Mouse (Mus musculus) forebrain, embryonic 16.5 days (tissue): Measurements from ENCODE around the gene Kcnb1. TPM values are rescaled to one million over a fixed set of nuclear protein-coding genes. Genes with fewer than 3 reads are reported as not detected.

Source experiments
- ATAC-seq: fragments of 200-750 bp; cut with Nextera tagmentation; 2 replicates; pipeline ENCODE4 v1.8.0; 2017; ENCODE audit warnings: mild to moderate bottlenecking, moderate library complexity
- H3K27ac ChIP-seq: fragments of 300-500 bp; sonication (generic); 2 replicates; pipeline ENCODE4 v1.5.1; 2014; ENCODE audit warnings: low read length, control low read depth
- H3K27me3 ChIP-seq: fragments of 300-500 bp; sonication (generic); replicated peaks from 2 replicates; pipeline ENCODE4 v1.6.1; 2014; ENCODE audit warnings: low read length; ENCODE audit not compliant: control insufficient read depth, insufficient read depth
- H3K36me3 ChIP-seq: fragments of 300-500 bp; sonication (generic); 2 replicates; pipeline ENCODE4 v1.6.1; 2014; ENCODE audit not compliant: control insufficient read depth, insufficient read depth
- H3K4me1 ChIP-seq: fragments of 300-500 bp; sonication (generic); replicated peaks from 2 replicates; pipeline ENCODE4 v1.6.1; 2014; ENCODE audit warnings: low read length; ENCODE audit not compliant: control insufficient read depth, insufficient read depth
- H3K4me2 ChIP-seq: fragments of 300-500 bp; sonication (generic); 2 replicates; pipeline ENCODE4 v1.6.1; 2014; ENCODE audit warnings: mild to moderate bottlenecking, low read length, control low read depth
- H3K4me3 ChIP-seq: fragments of 300-500 bp; sonication (generic); replicated peaks from 2 replicates; pipeline ENCODE4 v1.5.1; 2014; ENCODE audit warnings: mild to moderate bottlenecking, low read length, control low read depth
- H3K9ac ChIP-seq: fragments of 300-500 bp; sonication (generic); replicated peaks from 2 replicates; pipeline ENCODE4 v1.6.1; 2014; ENCODE audit warnings: low read depth, low read length, control low read depth
- H3K9me3 ChIP-seq: fragments of 300-500 bp; sonication (generic); 2 replicates; pipeline ENCODE4 v1.6.1; 2016; ENCODE audit warnings: low read length; ENCODE audit not compliant: control insufficient read depth
- WGBS: fragments of 180-500 bp; shearing (Covaris S2); extraction: QIAGEN DNeasy Blood & Tissue Kit; methylation state at CpG from one replicate; pipeline ENCODE4 v1.1.7; 2014; 5-methylcytosine and 5-hydroxymethylcytosine counted together
- polyA plus RNA-seq: library from polyadenylated mRNA; unstranded; fragments of >200 nt; fragmentation: Nextera tagmentation; extraction: Ambion mirVana; gene quantifications from 2 replicates; pipeline ENCODE4 v1.2.1, GENCODE M21; 2015

The Kcnb1 gene
- polyA plus RNA-seq, 1 experiment from 2014 or later = 3.2 TPM

- no peak overlapping the region for H3K27ac ChIP-seq
- no peak overlapping the region for H3K4me3 ChIP-seq
- peaks cover 5% of the 10 kb centered on the region; the same call in 1 of the 2 replicates for H3K4me1 ChIP-seq
- H3K27me3 ChIP-seq = no peaks in the 10 kb centered on the region
- no peak overlapping the region for H3K9ac ChIP-seq
- H3K9me3 ChIP-seq = no peaks in the 10 kb centered on the region
- no peaks in the 10 kb centered on the region for H3K36me3 ChIP-seq
- ATAC-seq = no peak
- WGBS = 79% methylated on average over 11 of the region's 11 CpGs
- no peak overlapping the region for H3K4me2 ChIP-seq
These were observed 103.9 kb downstream of the Kcnb1 start for GRCm38 (mm10) chr2:167086092-167086491.

GRCm38 (mm10) chr2:167081639-167082038 lies 108.3 kb downstream of the Kcnb1 start:
- H3K36me3 ChIP-seq = no peaks in the 10 kb centered on the region
- no peaks in the 10 kb centered on the region for H3K9me3 ChIP-seq
- peaks cover 14% of the 10 kb centered on the region for H3K4me1 ChIP-seq
- WGBS = 41% methylated on average over 4 of the region's 4 CpGs
- ATAC-seq = no peak
- no peak overlapping the region for H3K4me3 ChIP-seq
- no peak overlapping the region for H3K27ac ChIP-seq
- no peaks in the 10 kb centered on the region for H3K27me3 ChIP-seq
- no peak overlapping the region for H3K9ac ChIP-seq
- no peak overlapping the region for H3K4me2 ChIP-seq

GRCm38 (mm10) chr2:167081135-167081534 lies 108.8 kb downstream of the Kcnb1 start:
- Histone ChIP-seq H3K27ac (no peak overlapping the region), H3K27me3 (no peaks in the 10 kb centered on the region), H3K9ac (no peak overlapping the region), H3K4me2 (no peak overlapping the region), H3K4me3 (no peak overlapping the region), H3K9me3 (no peaks in the 10 kb centered on the region), H3K4me1 (peaks cover 14% of the 10 kb centered on the region), H3K36me3 (no peaks in the 10 kb centered on the region)
- WGBS = 53% methylated on average over 6 of the region's 6 CpGs
- no peak for ATAC-seq

GRCm38 (mm10) chr2:167080387-167080786 lies 109.6 kb downstream of the Kcnb1 start:
- no peaks in the 10 kb centered on the region for H3K36me3 ChIP-seq
- H3K4me2 ChIP-seq = no peak overlapping the region
- peaks cover 14% of the 10 kb centered on the region for H3K4me1 ChIP-seq
- 90% methylated on average over 3 of the region's 3 CpGs for WGBS
- H3K27ac ChIP-seq = no peak overlapping the region
- H3K27me3 ChIP-seq = no peaks in the 10 kb centered on the region
- no peaks in the 10 kb centered on the region for H3K9me3 ChIP-seq
- no peak overlapping the region for H3K9ac ChIP-seq
- ATAC-seq = no peak
- H3K4me3 ChIP-seq = no peak overlapping the region

GRCm38 (mm10) chr2:167079535-167080257 lies 110.3 kb downstream of the Kcnb1 start:
- Histone ChIP-seq H3K4me3 (no peak overlapping the region), H3K27ac (peak overlapping the region; percentile 69), H3K4me1 (peaks cover 14% of the 10 kb centered on the region), H3K36me3 (no peaks in the 10 kb centered on the region), H3K9me3 (no peaks in the 10 kb centered on the region), H3K4me2 (peak overlapping the region; percentile 21; the same call in 1 of the 2 replicates), H3K27me3 (no peaks in the 10 kb centered on the region), H3K9ac (peak overlapping the region; percentile 25; the same call in 1 of the 2 replicates)
- 34% methylated on average over 18 of the region's 18 CpGs for WGBS
- peak; percentile 62 for ATAC-seq

GRCm38 (mm10) chr2:167078931-167079495 lies 110.9 kb downstream of the Kcnb1 start:
- H3K36me3 ChIP-seq = no peaks in the 10 kb centered on the region
- H3K27me3 ChIP-seq = no peaks in the 10 kb centered on the region
- H3K4me2 ChIP-seq = no peak overlapping the region
- H3K9ac ChIP-seq = 0 out of 2 replicates have a peak overlapping the region, but pooled peaks have one; percentile 25
- no peak overlapping the region for H3K4me3 ChIP-seq
- peaks cover 14% of the 10 kb centered on the region for H3K4me1 ChIP-seq
- peak; percentile 48; the same call in 1 of the 2 replicates for ATAC-seq
- WGBS = 49% methylated on average over 9 of the region's 9 CpGs
- peak overlapping the region; percentile 69 for H3K27ac ChIP-seq
- no peaks in the 10 kb centered on the region for H3K9me3 ChIP-seq

GRCm38 (mm10) chr2:167078486-167078885 lies 111.5 kb downstream of the Kcnb1 start:
- no peaks in the 10 kb centered on the region for H3K27me3 ChIP-seq
- H3K9ac ChIP-seq = no peak overlapping the region
- no peak overlapping the region for H3K4me2 ChIP-seq
- no peak overlapping the region for H3K4me3 ChIP-seq
- no peaks in the 10 kb centered on the region for H3K9me3 ChIP-seq
- H3K4me1 ChIP-seq = peaks cover 14% of the 10 kb centered on the region
- H3K27ac ChIP-seq = no peak overlapping the region
- no peak for ATAC-seq
- no peaks in the 10 kb centered on the region for H3K36me3 ChIP-seq
- WGBS = 45% methylated on average over 7 of the region's 7 CpGs

GRCm38 (mm10) chr2:167077199-167077962 lies 112.6 kb downstream of the Kcnb1 start:
- no peaks in the 10 kb centered on the region for H3K9me3 ChIP-seq
- no peaks in the 10 kb centered on the region for H3K27me3 ChIP-seq
- no peak for ATAC-seq
- no peak overlapping the region for H3K27ac ChIP-seq
- H3K4me1 ChIP-seq = peaks cover 14% of the 10 kb centered on the region
- WGBS = 81% methylated on average over 11 of the region's 11 CpGs
- no peaks in the 10 kb centered on the region for H3K36me3 ChIP-seq
- no peak overlapping the region for H3K9ac ChIP-seq
- H3K4me2 ChIP-seq = no peak overlapping the region
- no peak overlapping the region for H3K4me3 ChIP-seq

GRCm38 (mm10) chr2:167076759-167077158 lies 113.2 kb downstream of the Kcnb1 start:
- H3K36me3 ChIP-seq = no peaks in the 10 kb centered on the region
- H3K27ac ChIP-seq = no peak overlapping the region
- no peak overlapping the region for H3K4me2 ChIP-seq
- no peaks in the 10 kb centered on the region for H3K9me3 ChIP-seq
- no peaks in the 10 kb centered on the region for H3K27me3 ChIP-seq
- no peak overlapping the region for H3K9ac ChIP-seq
- peaks cover 13% of the 10 kb centered on the region for H3K4me1 ChIP-seq
- no peak for ATAC-seq
- WGBS = 76% methylated on average over 2 of the region's 2 CpGs
- no peak overlapping the region for H3K4me3 ChIP-seq
